Mouse (Mus musculus) liver (tissue): ENCODE measurements at regions not wholly inside any gene's neighbourhood (a gene's known extent, or its start where the extent isn't known, plus 50 kb on each side); places are given as distances from the start of the nearest gene placed in this dataset.
"Not testable (repeated sequence)": the region's sequence is repeated elsewhere in the genome, so short reads cannot be mapped to it uniquely, and the experiment has no call there.

Source experiments
- DNase-seq: peaks from one replicate; pipeline ENCODE4 v3.0.0-alpha.2; 2020; ENCODE audit warnings: mixed read lengths

GRCm38 (mm10) chr17:83985333-83985790 lies 137.6 kb upstream of the Haao start:
- no peak for DNase-seq

DNA sequence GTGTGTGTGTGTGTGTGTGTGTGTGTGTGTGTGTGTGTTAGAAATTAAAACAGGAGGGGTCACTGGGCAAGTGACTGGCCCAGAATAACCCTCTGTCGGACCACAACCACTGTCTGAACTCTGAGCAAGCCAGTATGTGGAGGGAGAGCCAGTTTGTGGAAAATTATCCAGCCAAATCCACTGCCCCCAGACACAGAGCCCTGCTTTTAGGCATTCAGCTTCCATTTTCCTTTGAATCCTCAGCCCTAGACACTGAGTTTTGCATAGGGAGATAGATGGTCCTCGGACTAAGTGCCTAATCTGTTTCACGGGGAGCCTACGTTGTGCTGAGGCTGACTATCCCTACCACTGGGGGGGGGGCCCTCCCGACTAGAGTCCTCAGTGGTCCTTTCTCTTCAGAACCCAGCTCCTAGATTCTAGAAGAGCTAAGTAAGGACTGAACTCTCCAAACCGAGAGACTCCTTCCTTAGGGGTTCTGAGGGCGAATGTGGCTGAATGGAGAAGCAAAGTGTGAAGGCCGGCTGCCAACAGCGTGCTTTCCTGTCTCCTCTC lies 136.2 kb upstream of the Haao start:
- no peak for DNase-seq

DNA sequence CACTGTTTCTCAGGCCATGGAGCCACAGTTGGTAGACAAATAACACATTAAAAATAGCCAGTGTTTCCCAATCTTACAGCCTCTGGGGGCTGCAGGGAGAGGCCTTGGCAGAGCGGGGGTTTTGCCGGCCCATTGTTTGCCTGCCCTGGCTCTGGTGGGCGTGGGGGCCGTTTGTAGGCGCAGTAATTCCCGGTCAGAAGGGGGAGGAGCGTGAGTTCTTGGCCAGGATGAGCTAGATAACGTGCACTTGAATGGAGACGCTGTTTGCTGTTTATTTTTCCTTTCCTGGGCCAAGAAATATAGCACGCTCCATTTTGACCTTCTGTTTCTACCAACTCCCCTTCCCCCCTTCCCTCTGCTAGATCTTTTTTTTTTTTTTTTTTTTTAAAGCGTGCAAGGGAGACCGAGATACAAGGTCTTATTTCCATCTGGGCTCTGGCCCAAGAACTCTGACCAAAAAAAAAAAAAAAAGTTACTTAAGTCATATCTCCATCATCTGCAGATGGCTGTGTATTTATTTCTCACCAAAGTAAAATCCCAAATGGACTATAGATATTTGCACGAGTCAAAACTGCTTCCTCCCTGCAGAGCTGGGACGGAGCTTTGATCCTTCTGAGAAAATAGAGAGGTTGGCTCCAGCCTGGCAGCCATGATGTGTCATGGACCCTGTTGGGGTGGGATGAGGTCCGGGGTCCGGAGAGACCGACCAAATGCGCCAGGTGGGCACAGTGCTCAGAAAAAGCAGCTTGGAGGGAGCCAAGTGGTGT lies 135.5 kb upstream of the Haao start:
- DNase-seq: peak; percentile 53

- no peak for DNase-seq
These were observed 134.9 kb upstream of the Haao start for GRCm38 (mm10) chr17:83982700-83983069.

DNA sequence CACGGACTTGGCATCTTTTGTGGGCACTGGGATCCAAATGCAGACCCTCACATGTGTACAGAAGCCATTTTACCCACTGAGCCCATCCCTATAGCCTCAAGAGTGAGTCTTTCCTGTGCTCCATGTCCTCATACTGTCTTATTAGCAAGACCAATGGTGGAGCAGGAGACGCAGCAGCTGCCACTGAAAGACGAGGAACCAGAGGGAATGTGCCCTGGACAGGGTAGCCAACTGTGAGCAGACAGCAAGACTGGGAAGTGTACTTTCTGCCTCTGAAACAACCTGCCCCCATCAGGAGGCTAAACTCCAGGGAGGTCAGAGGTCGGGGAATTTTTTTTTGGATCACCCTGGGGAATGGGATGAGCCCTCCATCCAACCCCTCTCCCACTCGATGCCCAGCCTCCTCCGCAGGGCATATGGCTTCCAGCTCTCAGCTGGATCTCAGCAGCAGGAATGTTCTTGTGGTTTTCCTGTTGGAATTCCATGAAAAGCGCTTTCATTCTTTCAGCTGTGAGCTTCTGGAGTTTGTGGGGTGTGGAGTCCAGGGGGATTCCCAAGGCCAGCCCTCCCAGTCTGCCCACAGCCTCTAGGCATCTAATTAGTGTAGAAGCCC lies 131.2 kb upstream of the Haao start:
- no peak for DNase-seq

DNA sequence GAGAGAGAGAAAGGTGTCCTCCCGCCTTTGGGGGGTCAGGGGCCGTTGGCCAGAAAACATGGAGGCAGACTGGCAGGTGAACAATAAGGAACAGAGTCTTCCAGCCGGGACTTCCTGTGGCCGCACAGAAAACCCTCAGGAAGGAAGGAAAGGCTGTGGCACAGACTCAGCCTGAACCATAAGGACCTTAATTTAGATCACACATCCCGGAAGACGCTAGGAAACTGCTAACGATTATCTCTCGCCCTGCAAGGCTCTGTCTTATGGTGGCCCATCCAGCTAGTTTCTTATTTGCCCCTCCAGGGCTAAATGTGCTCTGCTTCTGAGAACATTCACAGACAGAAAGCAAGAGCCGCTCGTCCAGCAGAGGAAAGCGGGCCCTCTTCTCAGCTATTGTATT lies 130.0 kb upstream of the Haao start:
- DNase-seq: no peak

DNA sequence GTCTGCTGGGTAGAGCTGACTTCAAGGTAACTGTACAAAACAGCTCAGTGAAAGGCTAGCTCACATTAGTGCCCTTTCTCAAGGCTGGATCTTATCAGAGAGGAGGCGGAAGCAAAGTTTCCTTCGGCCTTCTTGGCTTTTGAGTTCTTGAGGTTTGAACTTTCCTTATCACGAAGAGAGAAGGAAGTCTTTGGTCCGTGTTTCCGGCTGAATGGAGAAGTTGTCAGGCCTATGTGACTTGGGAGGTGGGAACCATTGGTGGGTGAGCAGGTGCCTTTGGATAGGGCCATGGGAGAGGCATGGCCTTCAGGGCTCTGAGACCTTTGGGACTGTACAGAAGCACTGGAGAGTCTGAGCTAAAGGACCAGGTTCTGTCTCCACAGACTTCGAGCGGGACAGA lies 128.1 kb upstream of the Haao start:
- DNase-seq: no peak

GRCm38 (mm10) chr17:83973461-83974350 lies 125.9 kb upstream of the Haao start:
- DNase-seq: no peak

- DNase-seq: no peak
These were observed 125.1 kb upstream of the Haao start for GRCm38 (mm10) chr17:83972874-83973273.

GRCm38 (mm10) chr17:83972470-83972869 lies 124.7 kb upstream of the Haao start:
- no peak for DNase-seq

DNA sequence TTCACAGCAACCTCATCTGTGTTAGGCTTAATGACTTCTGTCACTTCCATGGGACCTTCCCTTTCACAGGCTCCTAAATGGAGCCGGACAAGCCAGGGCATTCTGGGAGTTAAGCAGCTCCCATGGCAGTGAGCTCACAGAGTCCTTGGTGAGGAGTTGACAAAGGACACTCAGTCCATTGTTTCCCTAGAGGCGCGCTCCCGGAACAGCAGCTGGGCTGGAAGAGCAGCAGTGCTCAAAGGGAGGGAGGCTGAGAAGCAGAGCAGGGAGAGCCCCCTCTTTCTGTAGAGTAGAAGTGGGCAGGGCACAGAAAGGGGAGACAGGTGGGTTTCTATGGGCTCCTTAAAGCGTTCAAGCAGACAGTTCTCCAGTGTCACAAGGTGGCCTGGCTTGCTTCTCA lies 124.3 kb upstream of the Haao start:
- DNase-seq: no peak

DNA sequence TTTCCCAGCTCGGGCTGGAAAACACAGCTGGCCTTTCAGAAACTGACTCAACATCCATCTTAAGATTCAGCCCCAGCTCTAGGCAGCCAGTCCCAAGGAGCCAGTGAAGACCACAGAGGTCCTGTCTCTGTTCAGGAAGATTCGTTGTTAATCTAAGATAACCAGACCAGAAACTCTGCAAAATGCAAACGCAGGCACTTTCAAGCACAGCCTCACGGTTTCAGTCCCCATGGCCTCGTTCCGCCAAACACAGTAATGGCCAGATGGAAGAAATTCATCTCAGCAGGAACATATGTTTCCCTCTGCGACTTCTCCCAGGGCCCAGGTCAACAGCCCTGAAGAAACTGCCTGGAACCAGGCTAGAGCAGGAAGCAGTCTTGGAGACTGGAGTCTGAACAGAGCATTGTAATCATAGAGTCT lies 121.7 kb upstream of the Haao start:
- no peak for DNase-seq

DNA sequence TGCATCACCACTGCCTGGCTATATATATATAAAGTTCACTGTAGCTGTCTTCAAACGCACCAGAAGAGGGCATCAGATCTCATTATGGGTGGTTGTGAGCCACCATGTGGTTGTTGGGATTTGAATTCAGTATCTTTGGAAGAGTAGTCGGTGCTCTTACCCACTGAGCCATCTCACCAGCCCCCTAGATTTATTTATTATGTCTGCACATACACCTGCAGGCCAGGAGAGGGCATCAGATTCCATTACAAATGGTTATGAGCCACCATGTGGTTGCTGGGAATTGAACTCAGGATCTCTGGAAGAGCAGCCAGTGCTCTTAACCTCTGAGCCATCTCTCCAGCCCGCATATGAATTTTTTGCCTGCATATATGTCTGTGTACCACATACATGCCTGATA lies 120.4 kb upstream of the Haao start:
- DNase-seq: not testable (repeated sequence)

DNA sequence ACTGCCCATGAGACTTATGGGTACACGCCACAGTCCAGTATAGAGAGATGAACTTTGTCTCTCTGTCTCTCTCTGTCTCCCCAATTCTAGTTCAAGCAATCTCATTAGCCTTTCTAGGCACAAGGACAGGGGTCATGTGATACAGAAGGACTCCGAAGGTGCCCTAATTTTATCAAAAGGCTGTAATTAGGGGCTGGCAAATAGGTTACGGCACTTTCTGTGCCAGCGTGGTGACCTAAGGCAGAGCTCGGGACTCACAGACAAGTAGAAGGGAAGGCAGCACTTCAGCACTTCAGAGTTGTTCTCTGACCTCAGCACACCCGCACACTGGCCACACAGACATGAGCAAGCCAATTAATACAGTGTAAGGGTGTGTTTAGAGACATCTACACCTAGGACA lies 119.2 kb upstream of the Haao start:
- no peak for DNase-seq

GRCm38 (mm10) chr17:83964454-83965211 lies 116.9 kb upstream of the Haao start:
- DNase-seq: no peak

DNA sequence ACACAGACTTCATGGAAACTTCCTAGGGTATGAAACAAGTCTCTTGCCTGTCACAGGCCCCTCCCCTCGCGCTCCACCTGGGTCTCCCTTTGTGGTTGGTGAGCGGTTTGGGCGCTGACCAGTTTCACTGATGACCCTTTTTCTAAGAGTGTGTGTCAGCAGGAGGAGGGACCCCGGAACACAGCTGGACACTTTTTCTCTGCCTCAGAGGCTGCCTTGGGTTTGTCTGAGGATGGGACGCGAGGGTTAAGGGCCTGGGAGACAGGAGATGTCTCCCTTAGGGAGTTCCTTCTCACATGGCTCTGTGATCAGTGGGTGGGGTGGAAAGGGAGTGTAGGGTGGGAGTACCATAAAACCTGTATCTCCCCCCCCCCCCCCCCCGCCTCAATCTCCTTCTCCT lies 115.8 kb upstream of the Haao start:
- DNase-seq: no peak

DNA sequence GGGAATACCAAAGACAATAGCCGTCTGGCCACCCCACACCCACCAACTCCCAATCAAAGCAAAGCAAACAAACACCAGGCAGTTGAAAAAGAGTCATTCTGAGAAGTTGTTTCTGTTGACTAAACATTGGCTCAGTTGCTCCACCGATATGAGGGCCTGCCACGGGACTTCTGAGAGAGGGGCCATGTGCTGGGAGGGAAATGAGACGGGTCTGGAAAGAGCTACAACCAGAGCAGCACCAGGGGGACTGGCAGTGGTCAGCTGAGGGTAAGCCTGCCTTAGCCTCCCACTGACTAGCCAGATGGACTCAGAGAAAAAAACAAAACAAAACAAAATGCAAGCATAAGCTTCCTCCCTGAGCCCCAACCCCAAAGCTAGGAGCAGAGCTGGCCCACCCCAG lies 115.1 kb upstream of the Haao start:
- no peak for DNase-seq

- DNase-seq: peak; percentile 58
These were observed 114.4 kb upstream of the Haao start for GRCm38 (mm10) chr17:83962126-83962525.

DNA sequence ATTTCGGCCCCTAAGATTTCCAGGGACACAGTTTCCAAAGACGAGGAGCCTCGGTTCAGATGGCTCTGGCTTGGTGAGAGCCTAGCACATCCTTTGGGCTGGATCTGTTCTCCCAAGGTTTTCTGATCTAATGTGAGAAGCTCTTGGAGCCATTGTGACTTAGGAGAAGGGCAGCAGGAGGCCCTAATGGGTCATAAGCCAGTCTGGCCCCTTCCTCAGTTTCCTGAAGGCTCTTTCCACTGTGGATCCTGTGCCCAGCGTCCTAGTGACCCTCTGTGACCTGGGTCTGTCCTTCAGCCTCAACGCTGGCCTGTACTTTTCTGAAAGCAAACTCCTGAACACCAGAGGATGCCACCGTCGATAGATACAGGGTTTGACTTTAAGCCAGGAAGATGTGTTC lies 113.1 kb upstream of the Haao start:
- no peak for DNase-seq

DNA sequence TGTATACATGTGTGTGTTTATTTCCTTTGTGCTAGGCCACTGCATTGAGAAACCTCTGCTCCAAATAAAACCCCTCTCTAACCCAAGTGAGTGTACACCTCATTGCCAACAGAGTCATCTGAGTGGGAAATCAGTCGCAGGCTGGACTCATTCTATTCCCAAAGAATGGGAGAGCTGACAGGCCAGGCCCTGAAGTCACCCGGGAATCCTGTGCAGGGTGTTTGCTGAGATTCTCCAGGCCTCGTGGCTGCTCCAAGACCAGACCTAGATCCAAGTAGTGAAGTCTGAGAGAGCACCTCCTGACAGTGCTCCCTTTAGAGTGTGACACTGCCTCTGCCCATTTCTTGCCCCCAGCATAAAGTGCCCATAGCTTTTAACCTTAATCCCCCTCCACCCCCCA lies 112.4 kb upstream of the Haao start:
- no peak for DNase-seq

DNA sequence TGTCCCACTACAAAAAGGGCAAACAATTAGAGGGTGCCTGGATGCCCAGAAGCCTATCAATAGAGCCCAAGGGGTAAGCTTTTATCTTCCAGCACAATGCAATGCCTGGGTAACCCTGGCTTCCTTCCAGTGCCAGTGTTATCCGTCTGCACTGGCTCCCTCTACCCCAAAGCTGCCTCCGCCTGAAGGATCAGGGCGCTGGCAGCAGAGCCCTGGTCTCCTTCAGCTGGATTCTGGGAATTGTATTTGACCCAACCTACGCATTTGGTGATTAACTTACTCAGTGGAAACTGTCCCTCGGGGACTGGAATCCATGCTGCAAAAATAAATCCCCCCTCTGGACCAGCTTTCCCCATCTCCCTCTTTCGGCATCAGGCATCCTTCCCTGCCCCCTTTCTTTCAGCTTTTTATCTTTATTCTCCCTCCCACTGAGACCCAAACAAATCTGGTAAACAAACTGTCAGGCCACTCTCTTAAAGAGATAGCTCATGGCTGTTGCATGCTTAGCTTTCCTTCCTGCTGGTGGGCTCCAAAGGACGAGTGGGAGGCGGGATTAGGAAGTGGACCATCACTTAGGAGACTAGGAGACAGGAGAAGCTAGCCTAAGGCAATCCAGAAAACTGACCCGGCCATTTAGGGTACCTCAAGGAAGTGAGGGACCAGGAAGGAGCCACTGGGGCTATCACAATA lies 111.5 kb upstream of the Haao start:
- no peak for DNase-seq

DNA sequence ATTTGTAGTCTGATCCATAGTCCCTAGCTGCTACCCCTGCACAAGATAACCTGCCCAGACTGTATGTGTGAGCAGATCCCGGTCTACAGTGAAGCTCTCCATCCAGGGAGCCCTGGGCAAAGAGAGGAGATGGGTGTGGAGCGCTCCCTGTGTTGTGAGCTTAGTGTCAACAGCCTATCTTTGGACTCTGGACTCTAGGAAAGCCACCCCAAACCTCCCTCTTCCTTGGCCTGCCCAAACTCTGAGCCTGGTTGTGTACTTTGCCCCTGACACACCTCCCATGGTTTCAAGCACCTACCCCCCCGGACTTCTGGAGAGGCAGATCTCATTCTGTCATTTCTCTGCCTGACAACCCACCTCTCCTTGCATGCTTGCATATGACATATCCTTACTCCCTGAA lies 110.9 kb upstream of the Haao start:
- DNase-seq: no peak
